Mouse (Mus musculus) liver, postnatal 0 days (tissue): ENCODE results near the gene Cpm.

ENCODE experiments used
- CTCF ChIP-seq: sonication (generic); IDR thresholded peaks from 2 replicates; pipeline ENCODE4 v1.5.1; 2016; ENCODE audit warnings: antibody characterized with exemption, low read depth
- EP300 ChIP-seq: IDR thresholded peaks from 2 replicates; pipeline ENCODE4 v1.6.1; 2016; ENCODE audit warnings: antibody characterized with exemption, low read depth, mild to moderate bottlenecking

DNA sequence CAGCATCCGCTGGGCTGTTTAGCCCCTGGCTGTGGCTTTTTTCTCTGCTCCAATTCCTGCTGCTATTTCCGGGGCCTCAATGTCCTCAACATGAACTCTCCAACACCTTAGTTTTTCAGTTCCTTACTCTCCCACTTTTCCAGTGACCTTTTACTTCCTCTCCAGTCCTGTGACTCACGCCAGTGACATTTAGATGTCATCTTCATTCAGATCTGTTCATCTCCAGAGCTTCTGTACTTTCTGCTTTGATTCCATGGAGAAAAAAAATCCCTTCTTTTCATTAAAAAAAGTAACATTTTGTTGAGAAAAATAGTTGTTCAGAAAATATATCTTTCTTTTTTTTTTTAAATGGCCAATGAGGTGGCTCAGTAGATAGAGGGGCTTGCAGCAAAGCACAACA, 5.1 kb upstream of the Cpm start:
- no peak for TF ChIP-seq EP300
- no peak for TF ChIP-seq CTCF
